Mouse (Mus musculus): ENCODE results near the gene Sgk2.

Sgk2 gene

GRCm38 (mm10) chr2:162991394-162992083, 4.4 kb downstream of the Sgk2 start:
- DNase-seq (ENCODE audit: low spot score): no peak

GRCm38 (mm10) chr2:162992084-162992437, 4.9 kb downstream of the Sgk2 start:
- DNase-seq (ENCODE audit: low spot score): no peak

GRCm38 (mm10) chr2:162993881-162994616, 6.9 kb downstream of the Sgk2 start:
- no peak for DNase-seq (ENCODE audit: low spot score)

- DNase-seq (ENCODE audit: low spot score): peak; percentile 84
Measured at GRCm38 (mm10) chr2:162998528-162999230, 11.5 kb downstream of the Sgk2 start.

- peak; percentile 57 for DNase-seq (ENCODE audit: low spot score)
Measured at GRCm38 (mm10) chr2:162999744-163000143, 12.6 kb downstream of the Sgk2 start.

GRCm38 (mm10) chr2:163001071-163001470, 13.9 kb downstream of the Sgk2 start:
- DNase-seq (ENCODE audit: low spot score): no peak

- no peak for DNase-seq (ENCODE audit: low spot score)
Measured at GRCm38 (mm10) chr2:163007299-163007698, 20.2 kb downstream of the Sgk2 start.

- DNase-seq (ENCODE audit: low spot score): peak; percentile 90
Measured at GRCm38 (mm10) chr2:163016916-163017743, 30.0 kb downstream of the Sgk2 start, which contains the start of gene Ift52. Gene Ift52, plus strand, starts transcription at chr2:163017354.

GRCm38 (mm10) chr2:163031289-163031688, 44.2 kb downstream of the Sgk2 start:
- DNase-seq (ENCODE audit: low spot score): no peak

- DNase-seq (ENCODE audit: low spot score): no peak
Measured at GRCm38 (mm10) chr2:163031757-163032156, 44.6 kb downstream of the Sgk2 start.

GRCm38 (mm10) chr2:163032622-163033021, 45.5 kb downstream of the Sgk2 start:
- no peak for DNase-seq (ENCODE audit: low spot score)

- DNase-seq (ENCODE audit: low spot score): no peak
Measured at GRCm38 (mm10) chr2:163039940-163040339, 52.8 kb downstream of the Sgk2 start.

GRCm38 (mm10) chr2:163048125-163048524, 61.0 kb downstream of the Sgk2 start:
- peak; percentile 73 for DNase-seq (ENCODE audit: low spot score)

GRCm38 (mm10) chr2:163049116-163049515, 62.0 kb downstream of the Sgk2 start:
- no peak for DNase-seq (ENCODE audit: low spot score)

- no peak for DNase-seq (ENCODE audit: low spot score)
Measured at GRCm38 (mm10) chr2:163051691-163052090, 64.6 kb downstream of the Sgk2 start.

- no peak for DNase-seq (ENCODE audit: low spot score)
Measured at GRCm38 (mm10) chr2:163052101-163052500, 65.0 kb downstream of the Sgk2 start.

GRCm38 (mm10) chr2:163052826-163053225, 65.7 kb downstream of the Sgk2 start:
- no peak for DNase-seq (ENCODE audit: low spot score)

GRCm38 (mm10) chr2:163054335-163054840, 67.3 kb downstream of the Sgk2 start, which contains the start of gene Mybl2:
Gene Mybl2, plus strand, starts transcription at chr2:163054687.
- peak; percentile 96 for DNase-seq (ENCODE audit: low spot score)

GRCm38 (mm10) chr2:163054891-163055494, 67.9 kb downstream of the Sgk2 start:
- DNase-seq (ENCODE audit: low spot score): peak; percentile 38

GRCm38 (mm10) chr2:163055715-163056114, 68.6 kb downstream of the Sgk2 start:
- no peak for DNase-seq (ENCODE audit: low spot score)

GRCm38 (mm10) chr2:163056584-163056983, 69.5 kb downstream of the Sgk2 start:
- DNase-seq (ENCODE audit: low spot score): no peak
